Mouse (Mus musculus) midbrain, embryonic 16.5 days (tissue): Measurements from ENCODE around the gene Abcb7. TPM values are rescaled to one million over a fixed set of nuclear protein-coding genes. Genes with fewer than 3 reads are reported as not detected.
"Not testable (repeated sequence)": the region's sequence is repeated elsewhere in the genome, so short reads cannot be mapped to it uniquely, and the experiment has no call there.

ENCODE experiments used
- ATAC-seq: fragments of 200-750 bp; cut with Nextera tagmentation; 2 replicates; pipeline ENCODE4 v1.8.0; 2017; ENCODE audit warnings: moderate TSS enrichment
- H3K27ac ChIP-seq: fragments of 300-500 bp; sonication (generic); 2 replicates; pipeline ENCODE4 v1.5.1; 2014; ENCODE audit warnings: mild to moderate bottlenecking, low read length, mixed read lengths
- H3K27me3 ChIP-seq: fragments of 300-500 bp; sonication (generic); 2 replicates; pipeline ENCODE4 v1.6.1; 2014; ENCODE audit warnings: low read depth, low read length, mixed read lengths; ENCODE audit not compliant: control insufficient read depth, insufficient read depth
- H3K36me3 ChIP-seq: fragments of 300-500 bp; sonication (generic); 2 replicates; pipeline ENCODE4 v1.6.1; 2014; ENCODE audit warnings: mild to moderate bottlenecking, low read length, moderate library complexity, mixed read lengths; ENCODE audit not compliant: control insufficient read depth, insufficient read depth
- H3K4me1 ChIP-seq: fragments of 300-500 bp; sonication (generic); 2 replicates; pipeline ENCODE4 v1.6.1; 2014; ENCODE audit warnings: mild to moderate bottlenecking, low read length, mixed read lengths; ENCODE audit not compliant: control insufficient read depth, insufficient read depth
- H3K4me2 ChIP-seq: fragments of 300-500 bp; sonication (generic); 2 replicates; pipeline ENCODE4 v1.6.1; 2014; ENCODE audit warnings: mild to moderate bottlenecking, low read length, mixed read lengths
- H3K4me3 ChIP-seq: fragments of 300-500 bp; sonication (generic); 2 replicates; pipeline ENCODE4 v1.5.1; 2014; ENCODE audit warnings: low read depth, mild to moderate bottlenecking, low read length, moderate library complexity, mixed read lengths
- H3K9ac ChIP-seq: fragments of 300-500 bp; sonication (generic); 2 replicates; pipeline ENCODE4 v1.6.1; 2014; ENCODE audit warnings: low read depth, low read length, mixed read lengths
- H3K9me3 ChIP-seq: fragments of 300-500 bp; sonication (generic); replicated peaks from 2 replicates; pipeline ENCODE4 v1.6.1; 2014; ENCODE audit warnings: mild to moderate bottlenecking, low read length, mixed read lengths; ENCODE audit not compliant: control insufficient read depth, poor library complexity, severe bottlenecking
- WGBS: fragments of 180-500 bp; shearing (Covaris S2); extraction: QIAGEN DNeasy Blood & Tissue Kit; methylation state at CpG from one replicate; pipeline ENCODE4 v1.1.7; 2014; 5-methylcytosine and 5-hydroxymethylcytosine counted together
- polyA plus RNA-seq: library from polyadenylated mRNA; unstranded; fragments of >200 nt; fragmentation: Nextera tagmentation; extraction: Ambion mirVana; gene quantifications from 2 replicates; pipeline ENCODE4 v1.2.1, GENCODE M21; 2015

The Abcb7 gene
- polyA plus RNA-seq, 1 experiment from 2014 or later, result 5.7 TPM

DNA sequence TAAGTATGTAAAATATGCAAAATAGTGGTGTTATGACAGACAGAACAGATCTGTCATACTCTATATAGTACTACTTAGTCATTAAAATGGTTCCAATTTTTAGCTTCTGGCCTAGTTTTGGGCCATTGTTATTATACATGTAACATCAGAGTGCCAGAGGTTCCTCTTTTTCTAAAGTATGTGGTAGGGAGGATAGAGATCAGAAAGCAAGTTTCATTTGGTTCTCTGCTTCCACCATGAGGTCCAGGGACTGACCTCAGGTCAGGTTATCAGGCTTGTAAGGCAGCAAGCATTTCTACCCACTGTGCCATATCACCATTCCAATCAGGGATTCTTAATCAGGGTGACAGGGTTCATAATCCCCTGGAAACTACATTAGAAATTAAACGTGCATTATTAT, 16.1 kb downstream of the Abcb7 start:
- no peak overlapping the region for H3K4me3 ChIP-seq
- H3K36me3 ChIP-seq, result no peaks in the 10 kb centered on the region
- 71% methylated on average over 1 of the region's 1 CpGs for WGBS
- H3K9me3 ChIP-seq, result no peaks in the 10 kb centered on the region
- no peak overlapping the region for H3K27ac ChIP-seq
- H3K27me3 ChIP-seq, result no peaks in the 10 kb centered on the region
- H3K4me2 ChIP-seq, result no peak overlapping the region
- no peak for ATAC-seq
- H3K9ac ChIP-seq, result no peak overlapping the region
- H3K4me1 ChIP-seq, result no peaks in the 10 kb centered on the region

DNA sequence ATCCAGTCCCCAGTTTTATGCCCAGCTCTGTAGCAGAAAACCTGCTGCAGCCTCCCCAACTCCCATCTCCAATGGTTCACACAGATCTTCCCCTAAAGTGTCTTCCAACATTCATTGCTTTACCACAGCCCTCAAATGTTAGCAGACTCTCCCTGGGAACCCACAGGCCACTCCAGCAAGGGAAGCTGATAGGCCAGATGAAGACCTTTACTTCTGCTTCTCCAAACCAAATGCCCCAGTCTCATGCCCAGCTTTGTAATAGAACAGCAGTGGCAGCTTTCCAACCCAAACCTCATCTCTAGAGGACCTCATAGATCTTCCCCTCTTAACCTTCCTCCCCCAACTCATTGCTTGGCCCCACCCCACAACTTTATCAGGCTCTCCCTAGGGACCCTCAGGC, 54.0 kb downstream of the Abcb7 start:
- Histone ChIP-seq H3K27me3 (peaks cover 2% of the 10 kb centered on the region; the same call in 1 of the 2 replicates), H3K4me2 (no peak overlapping the region), H3K36me3 (no peaks in the 10 kb centered on the region), H3K9me3 (no peaks in the 10 kb centered on the region), H3K4me1 (no peaks in the 10 kb centered on the region), H3K9ac (no peak overlapping the region), H3K27ac (no peak overlapping the region), H3K4me3 (no peak overlapping the region)
- ATAC-seq, result no peak

DNA sequence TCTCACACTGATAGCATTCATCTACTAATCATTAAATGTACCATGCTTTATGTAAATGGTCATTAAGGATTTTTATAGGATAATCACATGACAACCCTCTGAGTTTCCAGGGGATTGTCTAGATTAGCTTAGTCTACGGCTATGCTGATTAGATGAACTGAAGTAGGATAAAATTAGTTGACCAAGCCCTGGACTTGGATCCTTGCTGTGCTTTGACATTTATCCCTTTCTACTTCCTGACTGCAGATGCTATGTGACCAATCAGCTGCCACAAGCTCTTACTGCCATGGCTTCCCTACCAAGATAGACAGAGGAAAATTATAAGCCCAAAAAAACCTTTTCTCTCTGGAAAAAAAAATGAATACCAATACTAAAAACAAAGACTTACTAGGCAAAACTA, 57.8 kb downstream of the Abcb7 start:
- Histone ChIP-seq H3K36me3 (no peaks in the 10 kb centered on the region), H3K27me3 (peaks cover 2% of the 10 kb centered on the region), H3K9ac (no peak overlapping the region), H3K27ac (no peak overlapping the region), H3K4me3 (no peak overlapping the region), H3K4me1 (no peaks in the 10 kb centered on the region), H3K9me3 (no peaks in the 10 kb centered on the region), H3K4me2 (no peak overlapping the region)
- no peak for ATAC-seq
- WGBS, result 63% methylated on average over 1 of the region's 1 CpGs

DNA sequence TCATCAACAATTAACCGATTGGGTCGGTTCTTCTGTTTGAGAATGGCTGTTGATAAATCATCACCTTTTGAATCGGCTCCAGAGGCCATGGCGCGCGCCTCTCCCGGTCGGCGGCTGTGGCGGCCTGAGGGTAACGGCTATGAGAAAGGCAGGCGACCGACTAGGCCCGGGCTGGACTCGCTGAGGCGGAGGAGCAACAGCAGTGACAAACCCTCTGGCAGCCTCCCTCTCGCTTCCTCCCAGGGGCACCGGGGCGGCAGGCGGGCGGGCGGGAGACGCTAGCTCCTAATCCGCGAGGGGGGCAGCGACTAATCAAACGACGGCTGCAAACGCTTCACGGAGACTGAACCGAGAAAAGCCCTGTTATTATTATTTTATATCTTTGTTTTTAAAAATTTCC, 65.5 kb downstream of the Abcb7 start:
- not testable (repeated sequence) for H3K4me2 ChIP-seq, H3K36me3 ChIP-seq, H3K9ac ChIP-seq, H3K9me3 ChIP-seq, H3K27ac ChIP-seq, H3K4me1 ChIP-seq, H3K27me3 ChIP-seq, H3K4me3 ChIP-seq
- WGBS, result 84% methylated on average over 24 of the region's 31 CpGs
- 0 out of 2 replicates have a peak, but pooled peaks have one; percentile 39 for ATAC-seq

DNA sequence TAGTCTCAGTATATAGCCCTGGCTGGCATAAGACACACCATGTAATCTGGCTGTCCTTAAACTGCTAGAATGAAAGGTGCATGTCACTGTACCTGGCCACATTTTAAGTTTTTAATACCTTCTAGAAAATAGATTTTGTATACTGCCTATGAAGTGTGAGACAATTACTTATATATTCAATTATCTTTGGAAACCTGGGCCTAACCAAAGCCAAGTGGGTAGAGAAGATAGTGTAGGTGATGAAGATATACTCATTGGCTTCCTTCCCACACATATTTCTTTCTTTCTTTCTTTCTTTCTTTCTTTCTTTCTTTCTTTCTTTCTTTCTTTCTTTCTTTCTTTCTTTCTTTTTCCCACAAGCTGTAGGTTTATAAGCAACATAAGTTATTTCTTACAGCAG, 121.9 kb downstream of the Abcb7 start:
- H3K27ac ChIP-seq, result no peak overlapping the region
- no peaks in the 10 kb centered on the region for H3K9me3 ChIP-seq
- no peak overlapping the region for H3K9ac ChIP-seq
- no peak for ATAC-seq
- no peaks in the 10 kb centered on the region for H3K4me1 ChIP-seq
- no peaks in the 10 kb centered on the region for H3K27me3 ChIP-seq
- no peak overlapping the region for H3K4me3 ChIP-seq
- 0 out of 2 replicates have a peak, but pooled peaks cover 2% of the 10 kb centered on the region for H3K36me3 ChIP-seq
- H3K4me2 ChIP-seq, result no peak overlapping the region

DNA sequence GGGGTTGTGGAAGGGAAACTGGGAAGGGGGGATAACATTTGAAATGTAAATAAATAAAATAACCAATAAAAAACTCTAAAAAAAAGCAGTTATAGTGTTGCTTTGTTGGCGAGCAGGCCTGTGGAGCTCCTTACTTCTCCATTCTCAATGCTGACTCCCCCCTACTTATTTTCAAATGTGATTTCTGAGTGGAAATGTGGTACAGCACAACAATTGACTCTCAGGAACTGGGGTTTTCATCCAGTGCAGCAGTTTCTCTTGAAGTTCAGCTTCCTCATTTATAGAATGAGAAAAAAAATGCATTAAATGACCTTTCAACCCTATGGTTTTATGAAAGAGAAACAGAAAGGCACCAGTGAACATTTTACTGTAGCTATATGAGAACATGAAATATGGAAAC, 133.8 kb downstream of the Abcb7 start:
- Histone ChIP-seq H3K4me2 (no peak overlapping the region), H3K9me3 (no peaks in the 10 kb centered on the region)
- WGBS, result 88% methylated on average over 1 of the region's 1 CpGs

DNA sequence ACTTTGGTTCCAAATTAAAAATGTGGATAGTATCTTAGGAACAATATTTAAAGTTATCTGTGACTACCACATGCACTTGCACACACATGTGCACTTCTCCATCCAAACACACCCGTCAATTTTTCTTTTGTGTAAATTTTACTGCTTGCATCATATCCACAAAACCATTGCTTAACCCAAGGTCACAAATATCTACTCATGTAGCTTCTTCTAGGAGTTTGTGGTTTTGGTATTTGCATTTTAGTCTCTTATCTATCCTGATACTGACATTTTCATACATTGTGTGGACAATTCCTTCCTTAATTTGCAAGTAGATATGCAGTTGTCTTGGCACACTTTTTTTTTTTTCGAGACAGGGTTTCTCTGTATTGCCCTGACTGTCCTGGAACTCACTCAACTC, 149.3 kb downstream of the Abcb7 start:
- no peak overlapping the region for H3K4me2 ChIP-seq
- WGBS, result 79% methylated on average over 2 of the region's 2 CpGs
- no peaks in the 10 kb centered on the region for H3K4me1 ChIP-seq
- no peak overlapping the region for H3K27ac ChIP-seq
- H3K9me3 ChIP-seq, result no peaks in the 10 kb centered on the region
- H3K9ac ChIP-seq, result no peak overlapping the region
- H3K4me3 ChIP-seq, result no peak overlapping the region
- ATAC-seq, result no peak
- H3K36me3 ChIP-seq, result no peaks in the 10 kb centered on the region
- no peaks in the 10 kb centered on the region for H3K27me3 ChIP-seq

More for the DNA sequence above, 133.8 kb downstream of the Abcb7 start:
- Histone ChIP-seq H3K4me1 (no peaks in the 10 kb centered on the region), H3K27ac (no peak overlapping the region), H3K9ac (no peak overlapping the region), H3K4me3 (no peak overlapping the region), H3K36me3 (no peaks in the 10 kb centered on the region), H3K27me3 (no peaks in the 10 kb centered on the region)
- ATAC-seq, result no peak

DNA sequence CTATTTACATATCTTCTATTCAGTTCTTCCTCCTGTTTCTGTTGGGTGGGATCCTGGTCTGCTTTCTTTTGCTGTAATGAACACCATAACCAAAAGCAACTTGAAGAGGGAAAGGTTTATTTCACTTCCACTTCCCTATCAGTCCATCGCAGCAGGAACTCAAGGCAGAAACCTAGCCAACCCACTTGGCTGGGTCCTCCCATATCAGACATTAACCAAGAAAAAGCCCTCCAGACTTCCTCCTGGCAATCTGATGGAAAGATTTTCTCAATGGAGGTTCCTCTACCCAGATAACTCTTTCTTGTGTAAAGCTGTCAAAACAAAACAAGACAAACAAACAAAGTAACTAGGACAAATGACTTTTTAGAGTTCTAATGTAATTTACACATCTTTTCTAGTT, 151.2 kb downstream of the Abcb7 start:
- Histone ChIP-seq H3K4me2 (no peak overlapping the region), H3K9me3 (no peaks in the 10 kb centered on the region), H3K27me3 (no peaks in the 10 kb centered on the region), H3K9ac (no peak overlapping the region), H3K36me3 (no peaks in the 10 kb centered on the region), H3K27ac (no peak overlapping the region), H3K4me3 (no peak overlapping the region), H3K4me1 (no peaks in the 10 kb centered on the region)
- 96% methylated on average over 1 of the region's 1 CpGs for WGBS
- no peak for ATAC-seq

DNA sequence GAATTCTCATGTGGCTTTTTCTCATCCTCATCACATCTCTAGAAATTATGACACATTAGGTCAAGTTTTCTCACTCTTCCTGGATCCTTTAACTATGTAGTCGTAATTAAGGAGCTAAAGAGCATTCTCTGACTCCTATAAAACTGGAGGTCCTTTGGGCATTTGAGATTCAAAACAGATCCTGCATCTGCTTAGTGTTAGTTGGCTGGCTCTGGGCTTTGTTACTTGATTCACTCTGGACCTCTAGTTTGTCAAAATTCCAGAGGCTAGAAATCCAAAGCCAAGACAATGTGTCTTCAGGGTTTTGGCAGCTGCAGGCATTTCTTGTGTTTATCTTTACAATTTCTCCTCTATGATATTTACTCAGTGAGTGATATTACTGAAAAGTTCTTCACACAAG, 157.1 kb downstream of the Abcb7 start:
- no peak overlapping the region for H3K4me2 ChIP-seq
- H3K4me3 ChIP-seq, result no peak overlapping the region
- H3K36me3 ChIP-seq, result no peaks in the 10 kb centered on the region
- H3K27ac ChIP-seq, result no peak overlapping the region
- WGBS, result 48% methylated on average over 1 of the region's 1 CpGs
- ATAC-seq, result no peak
- H3K27me3 ChIP-seq, result no peaks in the 10 kb centered on the region
- H3K9ac ChIP-seq, result no peak overlapping the region
- no peaks in the 10 kb centered on the region for H3K4me1 ChIP-seq
- no peaks in the 10 kb centered on the region for H3K9me3 ChIP-seq
